Mouse (Mus musculus): ENCODE results near the gene Pla2g15.

DNA sequence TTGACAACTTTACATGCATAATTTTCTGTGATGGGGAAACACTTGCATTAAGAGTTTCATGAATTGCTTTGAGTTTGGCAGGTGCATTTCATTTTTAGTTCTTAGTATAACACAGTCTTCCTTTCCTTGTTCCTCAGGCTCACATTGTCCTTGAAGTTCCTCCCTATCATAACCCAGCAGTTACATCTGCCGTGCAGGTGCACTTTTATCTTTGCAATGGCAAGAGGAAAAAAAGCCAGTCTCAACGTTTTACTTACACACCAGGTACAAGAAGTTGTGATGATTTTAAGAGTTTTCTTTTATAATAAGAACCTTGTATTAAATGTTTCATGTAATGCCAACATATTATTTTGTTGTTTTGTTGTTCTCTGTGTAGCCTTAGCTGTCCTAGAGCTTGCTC lies 46.3 kb upstream of the Pla2g15 start:
- TF ChIP-seq POLR2A (IDR thresholded peaks at IDR 0.05; ENCODE audit: low read depth, low read length) (no peak), CTCF (IDR thresholded peaks at IDR 0.05; ENCODE audit: extremely low read depth, insufficient read length, insufficient replicate concordance, low read depth, low read length) (no peak)
